Mouse (Mus musculus) thymus, adult 2 months (tissue): ENCODE measurements around the gene Cavin3.

Source experiments
- CTCF ChIP-seq: fragments of 200-500 bp; IDR thresholded peaks from 2 replicates; pipeline ENCODE4 v1.5.1; 2012; ENCODE audit warnings: mild to moderate bottlenecking, control low read depth, low read length, moderate library complexity, borderline replicate concordance; ENCODE audit not compliant: control insufficient read depth, poor library complexity, insufficient read depth; ENCODE audit errors: extremely low read depth
- POLR2A ChIP-seq: fragments of 200-500 bp; IDR thresholded peaks from 2 replicates; pipeline ENCODE4 v1.6.1; 2012; ENCODE audit warnings: mild to moderate bottlenecking, low read length, control low read depth, moderate library complexity; ENCODE audit not compliant: control insufficient read depth, poor library complexity, insufficient read depth; ENCODE audit errors: extremely low read depth

- TF ChIP-seq CTCF (no peak), POLR2A (no peak)
Measured at GRCm38 (mm10) chr7:105432058-105432457, 50.0 kb downstream of the Cavin3 start.
